Mouse (Mus musculus): ENCODE measurements around the gene Mcm2.
A peak's percentile ranks its signal among the peaks of the same experiment; 100 is the strongest.

The Mcm2 gene

DNA sequence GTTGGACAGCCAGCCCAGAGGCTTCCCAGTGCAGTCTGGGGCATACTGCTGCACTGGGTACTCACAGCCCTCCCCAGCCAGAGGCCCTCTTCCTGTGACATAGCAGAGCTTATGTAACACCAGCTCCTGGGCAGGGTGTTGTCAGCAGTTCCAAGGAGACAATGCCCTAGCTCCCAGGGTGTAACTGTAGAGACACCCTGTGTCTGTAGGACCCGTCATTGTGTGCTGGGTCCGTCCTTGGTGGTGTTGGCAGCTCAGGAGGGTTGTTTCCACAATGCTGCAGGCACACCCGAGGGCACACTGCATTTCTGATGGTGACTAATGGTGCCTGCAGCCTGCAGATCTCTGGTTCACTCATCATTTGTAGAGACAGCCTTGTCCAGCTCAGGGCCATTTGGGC is 28.3 kb upstream of the Mcm2 start:
- DNase-seq (ENCODE audit: low spot score in 2 of 2): no peak

DNA sequence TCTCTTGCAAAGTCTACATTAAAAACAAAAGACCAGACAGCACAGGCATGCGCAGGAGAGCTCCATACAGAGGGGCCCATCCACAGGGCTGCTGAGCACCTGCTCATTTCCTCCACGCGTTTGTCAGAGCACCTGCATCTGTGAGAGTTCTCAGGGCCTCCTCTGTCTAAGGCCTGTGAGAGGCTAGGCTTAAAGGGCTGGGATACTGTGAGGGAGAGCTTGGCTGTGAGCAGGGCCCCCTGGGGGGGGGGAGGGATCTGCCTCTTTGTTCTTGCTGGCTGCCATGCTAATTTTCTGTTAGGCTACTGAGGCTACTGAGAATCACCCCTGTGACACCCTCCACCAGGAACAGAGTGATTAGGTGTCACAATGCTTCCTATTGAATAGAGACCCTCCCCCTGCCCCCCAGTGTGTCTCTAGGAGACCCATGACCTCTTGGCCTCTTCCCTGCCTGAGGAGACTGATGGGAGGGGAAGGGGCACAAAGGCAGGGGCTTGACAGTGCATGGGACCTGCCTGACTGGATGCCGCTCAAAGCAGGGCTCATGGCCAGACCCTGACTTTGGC is 27.1 kb upstream of the Mcm2 start:
- no peak for DNase-seq (ENCODE audit: low spot score in 2 of 2)

DNA sequence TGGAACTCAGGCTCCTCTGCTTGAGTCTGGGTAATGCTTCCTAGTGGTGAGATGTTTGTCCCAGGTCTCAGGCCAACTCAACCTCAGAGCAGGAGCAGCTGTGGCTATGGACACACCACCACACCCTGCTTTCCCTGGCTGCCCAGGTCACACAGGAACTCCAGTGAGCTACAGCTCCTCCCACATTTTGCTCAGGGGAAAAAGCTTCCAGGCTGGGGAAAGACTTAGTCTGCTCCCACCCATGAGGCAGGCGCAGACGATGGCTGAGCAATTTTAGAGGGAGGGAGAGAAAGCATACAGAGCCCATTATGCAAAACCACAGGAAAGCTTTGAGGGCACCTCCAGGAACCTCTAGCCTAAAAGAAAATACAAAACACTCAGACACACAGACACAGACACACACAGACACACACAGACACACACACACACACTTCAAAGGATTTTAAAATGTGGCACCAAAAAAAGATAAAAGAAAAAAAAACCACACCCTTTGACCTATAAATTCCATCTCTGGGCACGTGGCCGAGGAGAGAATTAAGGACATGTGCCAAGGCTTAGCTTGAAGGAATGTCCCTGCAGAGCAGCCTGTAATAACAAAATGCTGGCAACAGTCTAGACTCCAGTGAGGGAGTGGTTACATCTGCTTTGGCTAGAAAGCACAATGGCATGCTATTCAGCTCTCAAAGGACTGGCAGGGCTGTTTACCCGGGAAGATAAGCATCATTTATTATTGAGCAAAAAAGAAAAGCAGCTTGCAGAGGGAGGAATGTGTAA is 26.1 kb upstream of the Mcm2 start:
- no peak for DNase-seq (ENCODE audit: low spot score in 2 of 2)

DNA sequence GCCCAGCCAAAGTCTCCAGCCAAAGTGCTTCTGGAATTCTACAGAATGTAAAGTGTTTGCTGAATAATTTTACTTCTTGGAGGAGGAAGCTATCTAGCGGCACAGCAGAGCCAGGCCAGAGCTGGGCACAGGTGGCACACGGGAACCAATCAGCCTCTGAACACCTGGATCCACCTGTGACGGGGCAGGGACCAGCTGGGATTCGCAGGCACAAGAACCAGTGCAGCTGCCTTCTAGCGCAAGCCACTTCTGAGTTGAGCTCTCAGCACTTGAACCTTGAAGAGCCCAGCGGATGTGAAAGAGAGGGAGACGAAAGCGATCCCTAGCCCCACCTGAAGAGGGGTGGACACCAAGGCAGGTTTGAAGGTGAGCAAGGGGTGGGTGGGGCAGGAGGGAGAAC is 20.2 kb upstream of the Mcm2 start:
- DNase-seq (ENCODE audit: low spot score in 2 of 2): no peak

DNA sequence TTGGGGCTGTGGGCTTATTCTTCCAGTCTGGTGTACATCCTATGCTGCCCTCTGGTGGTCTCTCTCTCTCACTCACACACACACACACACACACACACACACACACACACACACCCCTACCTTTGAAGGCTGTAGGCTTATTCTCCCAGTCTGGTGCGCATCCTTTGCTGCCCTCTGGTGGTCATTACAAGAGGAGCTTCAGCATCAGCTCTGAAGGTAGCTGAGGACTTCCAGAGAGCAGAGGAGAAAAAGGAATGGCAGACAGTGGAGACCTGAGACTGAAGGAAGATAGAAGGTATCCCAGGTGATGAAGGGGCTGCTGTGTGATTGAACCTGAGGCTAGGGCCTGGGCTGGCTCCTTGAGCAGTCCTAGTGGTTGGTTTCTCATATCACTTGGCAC is 17.6 kb upstream of the Mcm2 start:
- peak; percentile 65 to 69 for DNase-seq (ENCODE audit: low spot score in 2 of 2)

DNA sequence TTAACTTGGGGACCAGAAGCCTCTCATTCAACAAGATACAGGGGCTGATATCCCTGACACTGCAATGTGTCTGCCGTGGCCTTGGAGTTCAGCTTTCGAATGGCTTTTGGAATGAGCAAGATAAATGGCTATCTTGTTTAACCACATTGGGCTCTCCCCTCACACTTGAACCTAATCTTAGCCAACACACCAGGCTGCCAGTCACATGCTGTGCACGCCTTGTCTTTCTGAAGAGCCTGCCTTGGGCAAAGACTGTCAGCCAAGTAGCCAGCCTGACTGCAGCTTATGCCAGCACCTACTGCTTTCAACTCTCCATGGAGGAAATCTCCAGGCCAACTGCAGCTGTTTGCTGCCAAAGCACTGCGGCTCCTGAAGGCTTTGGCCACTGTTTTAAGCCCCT is 16.9 kb upstream of the Mcm2 start:
- no peak for DNase-seq (ENCODE audit: low spot score in 2 of 2)

DNA sequence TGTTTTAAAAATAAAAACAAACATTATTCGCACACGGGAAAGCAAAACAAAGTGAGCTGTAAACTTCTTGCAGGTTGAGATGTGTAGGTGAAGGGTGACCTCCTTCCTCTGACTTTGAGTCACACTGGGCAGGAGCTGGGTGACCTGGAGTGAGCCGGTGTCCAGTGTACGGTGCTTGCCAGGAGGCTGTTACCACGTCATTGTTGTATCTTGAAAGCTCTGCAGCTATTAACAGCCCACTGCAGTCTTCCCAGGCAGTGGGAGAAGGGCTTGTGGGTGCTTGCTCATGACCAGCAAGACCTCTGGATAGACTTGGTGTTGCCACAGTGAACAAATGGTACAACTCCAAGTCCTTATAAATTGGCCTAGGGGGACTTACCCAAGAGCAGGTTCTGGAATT is 16.2 kb upstream of the Mcm2 start:
- no peak for DNase-seq (ENCODE audit: low spot score in 2 of 2)

DNA sequence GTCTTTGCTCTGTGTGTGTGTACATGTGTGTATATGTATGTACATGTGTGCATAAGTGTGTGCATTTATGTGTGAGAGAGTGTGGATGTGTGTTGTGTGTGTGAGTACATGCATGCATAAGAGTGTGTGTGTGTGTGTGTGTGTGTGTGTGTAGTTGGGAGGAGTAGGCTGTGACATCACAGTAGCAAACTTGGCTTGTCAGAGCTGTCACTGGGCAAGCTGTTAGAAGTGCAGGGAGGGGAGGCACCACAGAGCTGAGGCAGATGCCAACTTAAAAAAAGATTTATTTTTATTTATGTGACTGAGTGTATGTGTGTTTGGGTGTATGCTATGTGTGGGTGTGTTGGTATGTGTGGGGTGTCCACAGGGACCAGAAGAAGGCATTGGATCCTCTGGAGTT is 14.9 kb upstream of the Mcm2 start:
- DNase-seq (ENCODE audit: low spot score in 2 of 2): no peak

DNA sequence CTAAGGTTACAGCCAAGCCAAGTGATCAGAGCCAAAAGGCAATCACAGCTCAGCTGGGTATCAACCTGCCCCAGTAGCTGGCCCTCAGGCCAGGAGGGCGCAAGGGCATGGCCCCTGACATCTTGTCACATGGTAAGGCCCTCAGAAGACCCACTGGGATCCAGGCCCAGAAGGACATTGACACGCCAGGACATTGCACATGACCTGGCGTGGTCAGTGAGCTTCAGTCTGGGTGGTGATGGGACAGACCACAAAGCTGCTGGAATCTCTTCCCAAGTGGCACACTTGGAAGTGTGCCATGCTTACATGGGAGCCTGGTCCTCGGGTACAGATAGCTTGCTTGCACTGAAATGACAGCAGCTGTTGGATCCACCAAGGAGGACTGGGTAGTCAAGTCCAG is 14.4 kb upstream of the Mcm2 start:
- DNase-seq (ENCODE audit: low spot score in 2 of 2): no peak

DNA sequence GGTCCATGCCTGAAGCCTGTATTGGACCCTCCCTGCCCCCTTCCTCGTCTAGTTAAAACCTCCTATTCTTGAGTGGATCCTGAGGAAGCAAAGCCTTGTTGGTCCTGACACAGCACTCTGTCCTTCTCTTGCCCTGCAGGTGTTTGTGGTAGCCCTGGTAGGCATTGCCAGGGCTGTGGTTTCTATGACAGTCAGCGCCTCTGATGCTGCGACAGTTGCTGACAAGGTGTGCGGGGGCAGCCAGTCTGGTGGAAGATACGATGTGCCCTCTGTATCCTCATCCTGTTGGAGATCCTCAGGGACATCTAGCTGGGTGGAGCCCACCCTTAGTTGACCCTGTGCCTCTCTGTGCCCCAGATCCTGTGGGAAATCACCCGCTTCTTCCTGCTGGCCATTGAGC is 10.6 kb upstream of the Mcm2 start:
- no peak for DNase-seq (ENCODE audit: low spot score in 2 of 2)

DNA sequence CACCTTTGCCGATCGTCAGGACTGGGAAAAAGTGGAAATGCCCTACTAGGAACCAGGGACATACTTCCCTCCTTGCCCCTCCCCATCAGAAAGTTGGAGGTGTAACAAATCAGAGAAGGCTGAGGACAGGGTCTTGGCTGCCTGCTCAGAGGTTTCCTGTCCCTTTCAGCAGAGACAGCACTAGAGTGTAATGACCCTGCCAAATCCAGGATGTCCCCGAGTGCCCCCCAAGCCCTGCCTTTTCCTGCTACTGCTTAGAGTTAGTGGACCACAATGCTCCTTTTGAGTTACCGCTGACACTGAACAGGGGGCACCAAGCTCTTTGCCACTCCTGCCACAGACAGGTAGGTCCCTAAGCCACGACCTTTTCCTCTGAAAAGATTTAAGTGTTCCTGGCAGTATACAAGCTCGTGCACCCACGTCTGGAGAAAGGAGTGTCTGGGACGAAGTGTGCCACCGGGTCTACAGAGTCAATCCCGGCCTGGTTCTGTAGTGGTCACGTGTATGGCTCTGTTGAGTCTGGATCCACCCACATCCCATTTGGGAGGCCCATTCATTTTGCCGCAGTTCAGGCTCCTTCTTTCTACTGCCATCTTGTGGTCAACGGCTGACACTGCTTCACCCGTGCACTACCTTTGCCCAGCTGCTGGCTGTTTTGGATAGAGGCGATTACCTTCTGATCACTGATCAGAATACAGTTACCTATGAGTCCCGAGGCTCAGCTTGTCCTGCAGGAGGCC is 8.0 kb upstream of the Mcm2 start:
- DNase-seq (ENCODE audit: low spot score in 2 of 2): peak; percentile 63 to 67

DNA sequence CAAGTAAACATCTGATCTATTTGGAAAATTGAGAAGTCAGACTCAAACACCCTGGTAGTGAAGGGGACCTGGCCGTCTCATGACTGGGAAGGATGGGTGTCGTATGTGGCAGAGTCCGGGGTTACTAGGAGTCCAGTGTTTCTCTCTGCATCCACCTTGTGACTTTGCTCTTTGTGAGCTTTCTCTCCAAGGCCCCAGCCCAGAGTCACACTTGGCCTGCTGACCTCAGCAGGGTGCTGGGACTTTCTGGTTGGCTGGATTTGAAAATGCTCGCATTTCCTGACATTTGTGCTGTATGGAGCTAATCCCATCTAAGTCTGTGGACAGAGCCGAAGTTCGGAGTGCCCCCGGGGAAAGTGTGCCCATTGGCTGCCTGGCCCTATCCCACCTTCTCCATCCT is 6.5 kb upstream of the Mcm2 start:
- DNase-seq (ENCODE audit: low spot score in 2 of 2): no peak

DNA sequence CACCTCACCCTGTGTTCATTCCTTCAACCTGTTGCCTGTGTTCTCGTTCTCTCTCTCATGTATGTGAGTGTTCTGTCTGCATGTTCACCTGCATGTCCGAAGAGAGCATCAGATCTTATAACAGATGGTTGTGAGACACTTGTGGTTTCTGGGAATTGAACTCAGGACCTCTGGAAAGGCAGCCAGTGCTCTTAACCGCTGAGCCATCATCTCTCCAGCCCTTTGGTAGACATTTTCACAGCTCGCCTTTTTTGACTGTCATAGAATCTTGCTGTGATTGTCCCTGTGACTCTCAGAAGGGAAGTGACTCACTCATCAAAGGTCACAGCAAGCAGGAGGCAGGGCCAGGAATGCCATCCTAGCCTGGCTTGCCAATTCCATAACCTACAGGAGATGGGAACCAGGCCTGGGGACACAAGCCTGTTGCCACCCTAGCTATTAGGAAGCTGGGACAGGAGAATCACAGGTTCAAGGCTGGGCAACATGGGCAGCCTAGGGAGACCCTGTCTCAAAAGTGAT is 5.9 kb upstream of the Mcm2 start:
- DNase-seq (ENCODE audit: low spot score in 2 of 2): no peak

DNA sequence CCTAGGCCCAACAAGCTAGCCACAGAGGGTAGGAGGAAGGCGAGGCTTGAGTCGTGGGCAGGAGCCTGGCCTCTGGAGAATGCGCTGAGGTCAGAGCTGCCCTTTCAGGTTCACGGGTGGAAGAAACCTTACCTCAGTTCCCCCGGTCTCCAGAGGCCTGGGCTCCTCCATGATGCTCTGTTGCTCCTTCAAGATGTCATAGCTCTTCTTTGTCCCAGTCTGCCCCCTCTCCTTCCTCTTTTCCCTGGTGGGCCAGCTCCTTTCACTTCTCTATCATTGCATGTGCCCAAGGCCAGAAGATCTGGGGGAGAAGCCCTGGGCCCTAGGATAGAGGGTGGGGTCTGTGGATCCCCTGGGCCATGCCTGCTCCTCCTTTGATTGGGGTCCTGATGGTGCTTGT is 5.1 kb upstream of the Mcm2 start:
- no peak for DNase-seq (ENCODE audit: low spot score in 2 of 2)

DNA sequence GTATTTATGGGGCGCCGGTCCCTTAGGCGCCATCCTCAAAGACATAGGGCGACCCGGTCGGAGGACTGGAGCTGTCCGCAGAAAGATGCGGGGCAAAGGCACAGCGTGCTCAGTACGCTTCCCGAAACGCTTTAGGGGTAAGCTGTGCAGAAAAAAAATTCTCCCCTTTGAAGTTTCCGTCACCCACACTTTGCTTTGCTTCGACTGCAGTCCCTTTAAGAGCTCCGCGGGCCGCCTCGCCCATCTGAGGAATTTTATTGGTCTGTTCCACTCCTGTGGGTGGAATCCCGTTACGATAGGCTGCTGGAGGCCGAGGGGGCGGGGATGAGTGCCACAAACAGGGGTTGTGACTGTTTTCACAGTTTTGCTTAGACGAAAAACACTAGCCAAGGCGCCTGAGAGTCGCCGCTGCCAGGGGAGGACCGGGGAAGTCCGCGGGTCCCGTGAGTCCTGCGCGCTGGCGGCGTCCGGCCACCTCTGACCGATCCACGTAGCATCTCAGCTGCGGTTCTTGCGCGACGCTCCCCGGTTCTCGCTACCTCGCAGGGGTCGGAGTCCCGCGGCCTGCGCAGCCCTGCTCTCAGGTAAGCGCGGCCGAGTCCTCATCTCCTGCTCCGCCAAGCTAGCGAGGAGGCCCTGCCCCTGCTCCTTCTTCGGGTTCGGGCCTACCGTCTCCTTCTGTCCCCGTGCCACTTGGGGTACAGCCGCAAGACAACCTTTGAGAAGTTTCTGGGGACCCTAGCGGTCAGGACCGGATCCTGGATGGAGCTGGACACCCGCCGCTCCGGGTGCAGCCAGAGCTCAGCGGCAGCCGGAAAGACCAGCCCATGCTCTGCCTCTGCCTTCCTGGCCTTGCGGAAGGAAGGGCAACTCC is 3.6 kb upstream of the Mcm2 start, which contains the start of gene Tpra1:
Gene Tpra1, plus strand, starts transcription at position 305 of the 874 bp plus-strand sequence.
- peak; percentile 95 to 96 for DNase-seq (ENCODE audit: low spot score in 2 of 2)

DNA sequence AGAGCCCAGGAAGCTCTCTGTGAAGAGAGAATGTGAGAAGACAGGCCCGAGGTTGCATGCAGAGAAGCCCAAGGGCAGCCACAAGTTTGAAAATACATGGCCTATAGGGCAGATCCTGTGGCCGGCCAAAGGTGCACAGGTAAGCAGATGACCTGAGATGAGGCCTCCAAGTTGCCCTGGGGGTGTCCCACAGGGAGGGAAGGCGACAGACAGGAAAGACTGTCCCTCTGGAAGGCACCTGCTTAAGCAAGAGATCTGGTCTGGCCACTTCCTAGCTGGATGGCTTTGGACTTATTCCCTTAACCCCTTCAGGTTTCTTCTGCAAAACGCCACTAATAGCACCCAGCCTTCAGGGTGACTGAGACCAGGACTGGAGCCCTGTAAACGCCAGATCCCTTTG is 2.9 kb upstream of the Mcm2 start:
- peak in 1 of 2 experiments; percentile 27 for DNase-seq (ENCODE audit: low spot score in 2 of 2)

DNA sequence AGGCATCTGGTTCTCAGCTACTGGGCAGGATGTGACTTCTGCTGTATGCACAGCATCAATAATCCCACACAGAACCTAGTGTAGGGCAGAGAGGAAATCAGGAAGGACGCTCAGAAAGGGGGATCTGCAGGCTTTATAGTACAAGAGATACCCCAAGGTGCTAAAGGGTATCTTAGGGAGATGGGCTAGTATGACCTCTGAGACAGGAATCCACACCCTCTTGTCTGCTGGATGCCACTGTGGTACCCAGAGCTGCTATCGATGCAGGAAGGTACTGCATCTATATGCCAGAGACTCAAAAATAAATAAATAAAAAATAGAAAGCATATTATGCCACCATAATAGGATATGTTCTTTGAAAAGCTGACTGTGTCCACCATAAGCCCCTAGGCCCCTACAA is 1.0 kb upstream of the Mcm2 start:
- DNase-seq (ENCODE audit: low spot score in 2 of 2): no peak

DNA sequence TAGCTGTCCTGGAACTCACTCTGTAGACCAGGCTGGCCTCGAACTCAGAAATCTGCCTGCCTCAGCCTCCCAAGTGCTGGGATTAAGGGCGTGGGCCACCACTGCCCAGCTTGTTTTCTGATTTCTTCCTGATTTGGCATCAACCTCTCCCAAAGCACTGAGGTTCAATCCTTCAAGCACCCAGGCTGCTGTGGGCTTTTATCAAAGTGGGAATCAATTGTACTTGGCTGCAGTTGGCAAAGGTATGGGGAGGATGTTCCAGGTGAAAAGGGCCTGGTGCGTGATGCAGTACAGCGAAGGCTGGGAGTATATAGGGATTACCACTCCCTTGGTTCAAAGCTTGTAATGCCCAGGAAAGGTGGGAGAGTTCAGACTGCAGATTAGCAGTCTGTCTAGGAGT is 506 bp upstream of the Mcm2 start:
- no peak for DNase-seq (ENCODE audit: low spot score in 2 of 2)

DNA sequence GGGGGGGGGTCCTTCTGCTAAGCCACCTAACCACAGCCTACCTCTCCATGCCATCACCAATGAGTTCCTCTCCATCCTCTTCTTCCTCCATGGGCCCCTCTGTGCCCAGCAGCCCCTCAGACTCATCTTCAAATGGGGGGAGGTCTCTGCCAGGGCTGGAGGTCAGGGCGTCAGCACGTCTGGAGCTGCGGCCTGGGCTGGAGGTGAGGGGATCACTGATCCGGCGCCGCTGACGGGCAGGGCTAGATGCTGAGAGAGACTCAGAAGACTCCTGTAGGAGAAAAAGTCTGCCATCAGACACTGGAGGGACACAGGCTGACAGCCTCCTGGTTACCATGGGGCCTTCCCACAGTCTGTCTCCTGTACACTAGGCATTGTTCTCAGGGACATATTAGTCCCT is 1.3 kb downstream of the Mcm2 start:
- DNase-seq (ENCODE audit: low spot score in 2 of 2): no peak

DNA sequence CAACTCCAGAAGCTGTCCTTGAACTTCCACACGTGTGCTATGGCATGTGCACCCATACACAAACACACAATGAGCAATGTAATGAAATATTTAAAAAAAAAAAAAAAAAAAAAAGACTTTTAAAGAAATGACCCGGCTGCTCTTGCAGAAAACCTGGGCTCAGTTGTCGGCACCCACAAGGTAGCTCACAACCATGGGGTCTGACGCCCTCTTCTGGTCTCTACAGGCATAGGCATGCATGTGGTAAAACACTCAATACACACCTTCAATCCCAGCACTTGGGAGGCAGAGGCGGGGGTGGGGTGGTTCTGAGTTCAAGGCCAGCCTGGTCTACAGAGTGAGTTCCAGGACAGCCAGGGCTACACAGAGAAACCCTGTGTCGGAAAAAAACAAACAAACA is 2.6 kb downstream of the Mcm2 start:
- no peak for DNase-seq (ENCODE audit: low spot score in 2 of 2)

DNA sequence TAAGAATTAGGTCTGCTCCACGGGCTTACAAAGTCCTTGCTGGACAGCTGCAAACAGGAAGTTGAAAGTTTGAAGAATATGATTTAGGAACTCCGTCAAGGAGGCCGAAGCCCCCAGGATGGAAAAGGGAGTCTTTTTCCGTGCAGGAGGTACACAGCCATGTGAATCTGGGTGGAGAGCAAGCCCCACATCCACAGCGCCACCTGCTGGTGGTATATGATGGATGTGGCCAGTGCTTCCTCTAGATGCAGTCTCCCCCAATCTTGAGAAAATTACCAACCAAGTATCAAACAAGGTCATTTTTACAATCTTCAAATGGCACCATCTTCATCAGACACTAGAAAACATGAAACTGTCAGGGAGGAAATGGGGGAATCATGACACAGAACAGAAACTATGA is 5.0 kb downstream of the Mcm2 start:
- peak; percentile 60 to 69 for DNase-seq (ENCODE audit: low spot score in 2 of 2)

DNA sequence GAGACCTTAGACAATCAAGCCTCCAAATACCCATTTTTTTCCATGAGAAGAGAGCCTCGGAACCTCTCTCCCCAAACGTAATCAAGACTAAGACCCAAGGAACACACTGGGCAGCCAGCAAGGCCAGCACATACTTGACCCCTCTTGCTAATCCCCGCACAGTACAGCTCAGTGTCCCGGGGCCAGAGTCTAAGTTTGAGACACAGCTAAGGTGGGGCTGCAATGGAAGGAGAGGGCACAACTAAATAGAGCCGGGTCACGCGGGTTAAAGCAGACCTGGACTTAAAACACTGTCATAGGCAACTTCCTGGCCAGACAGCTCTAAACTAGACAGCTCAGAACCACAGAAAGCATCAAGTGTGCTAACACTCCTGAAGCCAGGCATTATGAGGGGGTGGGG is 7.7 kb downstream of the Mcm2 start:
- no peak for DNase-seq (ENCODE audit: low spot score in 2 of 2)
